In genomic region chr10:25439163-25439562, GRCm38 (mm10) we compare ENCODE assay signal across 21 mouse cellular contexts.
A peak's percentile ranks its signal among the peaks of the same experiment; 100 is the strongest.
DNase-seq lines count a peak whose midpoint lies in the region; TF ChIP-seq lines count a peak whose summit lies in the region.
"Had no signal": no experiment of that assay in that cellular context is flagged by ENCODE, and none has a peak within 500 bp of the region (broad histone marks: within the 10 kb centered on the region; RNA-seq: fewer than 3 reads in every experiment).

No protein-coding gene starts in this region.

- H3K27me3 ChIP-seq in heart, adult 2 months (ENCODE audit: control insufficient read depth, insufficient read depth, low read length) = no peaks in the 10 kb centered on the region
- H3K27me3 ChIP-seq in limb, embryonic 10.5 days (ENCODE audit: low read depth, poor library complexity, severe bottlenecking) = no peaks in the 10 kb centered on the region
- H3K27me3 ChIP-seq: embryonic facial prominence, embryonic 13.5 days; forebrain, embryonic 15.5 days; limb, embryonic 12.5 days; midbrain, embryonic 15.5 days; Patski had no signal

- no peak overlapping the region for H3K27ac ChIP-seq in heart, adult 2 months
- H3K27ac ChIP-seq in limb, embryonic 10.5 days = no peak overlapping the region
- H3K27ac ChIP-seq: embryonic facial prominence, embryonic 13.5 days; forebrain, embryonic 10.5 days; forebrain, embryonic 15.5 days; kidney, postnatal 0 days; limb, embryonic 12.5 days; midbrain, embryonic 15.5 days had no signal

- H3K4me1 ChIP-seq in heart, adult 2 months (ENCODE audit: control insufficient read depth, insufficient read depth, low read length) = peaks cover 19% of the 10 kb centered on the region
- peaks cover 16% of the 10 kb centered on the region for H3K4me1 ChIP-seq in limb, embryonic 10.5 days
- H3K4me1 ChIP-seq: forebrain, embryonic 15.5 days had no signal

- WGBS in heart, adult 2 months = 69% methylated on average over 4 of the region's 4 CpGs
- WGBS in limb, embryonic 10.5 days = 74% methylated on average over 4 of the region's 4 CpGs

- TF ChIP-seq EP300 in heart, adult 2 months (IDR thresholded peaks at IDR 0.05; ENCODE audit: insufficient read depth, low read depth, low read length) = no peak

- H3K79me2 ChIP-seq in heart, adult 2 months (replicated peaks; ENCODE audit: control insufficient read depth, insufficient read depth, low read length) = no peaks in the 10 kb centered on the region

- peak; percentile 57 for DNase-seq in heart, adult 11 months
- no peak for DNase-seq in heart, adult 2 months
- peak; percentile 30 for DNase-seq in 3T3-L1 (ENCODE audit: low read depth, low spot score)
- DNase-seq in A20 (ENCODE audit: low read depth, low spot score) = peak; percentile 36
- DNase-seq in limb, embryonic 10.5 days (ENCODE audit: low spot score) = peak; percentile 21
- no peak for DNase-seq in layer of hippocampus, postnatal 36 days
- no peak for DNase-seq in ovary, postnatal 36 days (ENCODE audit: low spot score)
- DNase-seq: adrenal gland, adult 8-10 months; cerebellum, adult 11 months; cerebellum, postnatal 14 days; heart, postnatal 14 days; kidney, adult 8-10 months; thymus, postnatal 4 days had no signal

- no peak for TF ChIP-seq CTCF in heart, adult 2 months (IDR thresholded peaks at IDR 0.05)

- intact Hi-C loops in heart, adult 2 months (cut with DNase I) = loop anchor here (10.0 kb wide), 1 partner anchor 74 kb away; no protein-coding TSS in a partner anchor

- H3K36me3 ChIP-seq in heart, adult 2 months (ENCODE audit: control insufficient read depth, insufficient read depth, low read length) = peaks cover 13% of the 10 kb centered on the region
- H3K36me3 ChIP-seq in limb, embryonic 10.5 days = peaks cover 17% of the 10 kb centered on the region
- H3K36me3 ChIP-seq: forebrain, embryonic 15.5 days; G1E; midbrain, embryonic 15.5 days had no signal

- H3K9ac ChIP-seq in heart, adult 2 months (ENCODE audit: low read depth, low read length) = no peak overlapping the region
- H3K9ac ChIP-seq: embryonic facial prominence, embryonic 13.5 days; forebrain, embryonic 15.5 days; limb, embryonic 12.5 days; midbrain, embryonic 15.5 days had no signal

- no peak for TF ChIP-seq POLR2A in heart, adult 2 months (IDR thresholded peaks at IDR 0.05; ENCODE audit: insufficient read depth, low read depth, low read length)

- no peaks in the 10 kb centered on the region for H3K9me3 ChIP-seq in limb, embryonic 10.5 days (replicated peaks)
- H3K9me3 ChIP-seq: embryonic facial prominence, embryonic 13.5 days; forebrain, embryonic 10.5 days; forebrain, embryonic 15.5 days; G1E; limb, embryonic 12.5 days; midbrain, embryonic 15.5 days had no signal

- no peak overlapping the region for H3K4me3 ChIP-seq in heart, adult 2 months
- no peak overlapping the region for H3K4me3 ChIP-seq in limb, embryonic 10.5 days
- H3K4me3 ChIP-seq: embryonic facial prominence, embryonic 13.5 days; forebrain, embryonic 10.5 days; forebrain, embryonic 15.5 days; limb, embryonic 12.5 days; midbrain, embryonic 15.5 days had no signal

Comparison
In these comparisons a context has a peak if more than half of its experiments do, and no peak if none do; other contexts are left out.
1. DNase-seq: peak in heart, adult 11 months (single experiment), 3T3-L1 (single experiment), A20 (single experiment) and limb, embryonic 10.5 days (single experiment); none in heart, adult 2 months (0 of 2), layer of hippocampus, postnatal 36 days (0 of 2) and ovary, postnatal 36 days (single experiment).